Mouse (Mus musculus) forebrain, embryonic 14.5 days (tissue): ENCODE data around the gene Cdkl1. TPM values are rescaled to one million over a fixed set of nuclear protein-coding genes. Genes with fewer than 3 reads are reported as not detected.

Experiments used
- ATAC-seq: fragments of 200-750 bp; cut with Nextera tagmentation; 2 replicates; pipeline ENCODE4 v1.8.0; 2017; ENCODE audit warnings: mild to moderate bottlenecking, moderate library complexity
- DNase-seq: peaks from one replicate; pipeline ENCODE4 v3.0.0-alpha.2; 2015; ENCODE audit warnings: low spot score
- H3K27ac ChIP-seq: fragments of 300-500 bp; sonication (generic); 2 replicates; pipeline ENCODE4 v1.5.1; 2014; ENCODE audit warnings: low read depth, mild to moderate bottlenecking, control low read depth, low read length, moderate library complexity
- H3K27me3 ChIP-seq: fragments of 300-500 bp; sonication (generic); replicated peaks from 2 replicates; pipeline ENCODE4 v1.6.1; 2014; ENCODE audit warnings: low read length, control low read depth, mixed read lengths; ENCODE audit not compliant: control insufficient read depth, insufficient read depth
- H3K36me3 ChIP-seq: fragments of 300-500 bp; sonication (generic); 2 replicates; pipeline ENCODE4 v1.6.1; 2014; ENCODE audit warnings: low read length, control low read depth; ENCODE audit not compliant: control insufficient read depth, insufficient read depth
- H3K4me1 ChIP-seq: fragments of 300-500 bp; sonication (generic); 2 replicates; pipeline ENCODE4 v1.6.1; 2014; ENCODE audit warnings: antibody characterized with exemption, low read length, control low read depth; ENCODE audit not compliant: control insufficient read depth, insufficient read depth
- H3K4me2 ChIP-seq: fragments of 300-500 bp; sonication (generic); 2 replicates; pipeline ENCODE4 v1.6.1; 2014; ENCODE audit warnings: mild to moderate bottlenecking, control low read depth, low read length
- H3K4me3 ChIP-seq: fragments of 300-500 bp; sonication (generic); 2 replicates; pipeline ENCODE4 v1.5.1; 2014; ENCODE audit warnings: low read depth, low read length, control low read depth
- H3K9ac ChIP-seq: fragments of 300-500 bp; sonication (generic); 2 replicates; pipeline ENCODE4 v1.6.1; 2014; ENCODE audit warnings: mild to moderate bottlenecking, low read length, control low read depth, moderate library complexity
- H3K9me3 ChIP-seq: fragments of 300-500 bp; sonication (generic); replicated peaks from 2 replicates; pipeline ENCODE4 v1.6.1; 2016; ENCODE audit warnings: low read length, control low read depth, mixed read lengths; ENCODE audit not compliant: control insufficient read depth
- WGBS: fragments of 180-500 bp; shearing (Covaris S2); extraction: QIAGEN DNeasy Blood & Tissue Kit; methylation state at CpG from one replicate; pipeline ENCODE4 v1.1.7; 2014; 5-methylcytosine and 5-hydroxymethylcytosine counted together
- polyA plus RNA-seq: library from polyadenylated mRNA; unstranded; fragments of >200 nt; fragmentation: Nextera tagmentation; extraction: Ambion mirVana; gene quantifications from 2 replicates; pipeline ENCODE4 v1.2.1, GENCODE M21; 2014

Cdkl1 gene
- polyA plus RNA-seq, 1 experiment from 2014 or later = 4.1 TPM

GRCm38 (mm10) chr12:69776607-69777340 is 14.3 kb downstream of the Cdkl1 start:
- H3K4me3 ChIP-seq = no peak overlapping the region
- H3K9me3 ChIP-seq = no peaks in the 10 kb centered on the region
- ATAC-seq (no peak), DNase-seq (no peak)
- H3K27ac ChIP-seq = no peak overlapping the region
- no peaks in the 10 kb centered on the region for H3K27me3 ChIP-seq
- H3K9ac ChIP-seq = no peak overlapping the region
- WGBS = 68% methylated on average over 11 of the region's 11 CpGs
- H3K4me1 ChIP-seq = no peaks in the 10 kb centered on the region
- H3K4me2 ChIP-seq = no peak overlapping the region
- no peaks in the 10 kb centered on the region for H3K36me3 ChIP-seq

GRCm38 (mm10) chr12:69768841-69769240 is 22.2 kb downstream of the Cdkl1 start:
- peaks cover 12% of the 10 kb centered on the region for H3K4me1 ChIP-seq
- no peak overlapping the region for H3K9ac ChIP-seq
- H3K4me2 ChIP-seq = no peak overlapping the region
- no peaks in the 10 kb centered on the region for H3K36me3 ChIP-seq
- WGBS = 86% methylated on average over 2 of the region's 2 CpGs
- ATAC-seq = no peak
- no peaks in the 10 kb centered on the region for H3K27me3 ChIP-seq
- no peak for DNase-seq
- no peak overlapping the region for H3K27ac ChIP-seq
- H3K9me3 ChIP-seq = no peaks in the 10 kb centered on the region
- no peak overlapping the region for H3K4me3 ChIP-seq

GRCm38 (mm10) chr12:69767476-69768258 is 23.4 kb downstream of the Cdkl1 start:
- peak; percentile 32 for DNase-seq
- 15% methylated on average over 9 of the region's 9 CpGs for WGBS
- Histone ChIP-seq H3K4me1 (peaks cover 12% of the 10 kb centered on the region), H3K9ac (peak overlapping the region; percentile 21; the same call in 1 of the 2 replicates), H3K27me3 (no peaks in the 10 kb centered on the region), H3K4me3 (no peak overlapping the region), H3K36me3 (no peaks in the 10 kb centered on the region), H3K9me3 (no peaks in the 10 kb centered on the region), H3K4me2 (no peak overlapping the region), H3K27ac (no peak overlapping the region; the same call in 1 of the 2 replicates)
- peak; percentile 62 for ATAC-seq

- H3K9ac ChIP-seq = no peak overlapping the region
- ATAC-seq = no peak
- H3K4me1 ChIP-seq = peaks cover 12% of the 10 kb centered on the region
- H3K36me3 ChIP-seq = no peaks in the 10 kb centered on the region
- 82% methylated on average over 10 of the region's 10 CpGs for WGBS
- no peak overlapping the region for H3K27ac ChIP-seq
- no peaks in the 10 kb centered on the region for H3K27me3 ChIP-seq
- no peak overlapping the region for H3K4me3 ChIP-seq
- no peak overlapping the region for H3K4me2 ChIP-seq
- DNase-seq = no peak
- no peaks in the 10 kb centered on the region for H3K9me3 ChIP-seq
Observed at GRCm38 (mm10) chr12:69766185-69766904, 24.7 kb downstream of the Cdkl1 start.

- Histone ChIP-seq H3K9me3 (no peaks in the 10 kb centered on the region), H3K4me1 (peaks cover 12% of the 10 kb centered on the region), H3K27ac (no peak overlapping the region), H3K36me3 (no peaks in the 10 kb centered on the region), H3K4me3 (no peak overlapping the region), H3K4me2 (no peak overlapping the region), H3K27me3 (no peaks in the 10 kb centered on the region), H3K9ac (no peak overlapping the region)
- WGBS = 46% methylated on average over 9 of the region's 9 CpGs
- 0 out of 2 replicates have a peak, but pooled peaks have one; percentile 21 for ATAC-seq
- peak; percentile 68 for DNase-seq
Observed at GRCm38 (mm10) chr12:69765543-69765942, 25.5 kb downstream of the Cdkl1 start.

GRCm38 (mm10) chr12:69761603-69762002 is 29.5 kb downstream of the Cdkl1 start:
- ATAC-seq = no peak

GRCm38 (mm10) chr12:69760743-69761406 is 30.2 kb downstream of the Cdkl1 start:
- Histone ChIP-seq H3K27me3 (no peaks in the 10 kb centered on the region), H3K4me3 (no peak overlapping the region), H3K9me3 (no peaks in the 10 kb centered on the region), H3K36me3 (no peaks in the 10 kb centered on the region), H3K4me2 (no peak overlapping the region), H3K9ac (no peak overlapping the region), H3K27ac (no peak overlapping the region), H3K4me1 (peaks cover 13% of the 10 kb centered on the region)
- DNase-seq (peak; percentile 41), ATAC-seq (no peak)
- 80% methylated on average over 20 of the region's 20 CpGs for WGBS

More at GRCm38 (mm10) chr12:69761603-69762002, 29.5 kb downstream of the Cdkl1 start:
- Histone ChIP-seq H3K4me3 (no peak overlapping the region), H3K9ac (no peak overlapping the region), H3K36me3 (no peaks in the 10 kb centered on the region), H3K27ac (no peak overlapping the region), H3K4me2 (no peak overlapping the region), H3K4me1 (peaks cover 15% of the 10 kb centered on the region), H3K9me3 (no peaks in the 10 kb centered on the region), H3K27me3 (no peaks in the 10 kb centered on the region)
- 80% methylated on average over 2 of the region's 2 CpGs for WGBS
- DNase-seq = no peak

- H3K4me3 ChIP-seq = no peak overlapping the region
- DNase-seq (no peak), ATAC-seq (no peak)
- no peaks in the 10 kb centered on the region for H3K36me3 ChIP-seq
- 76% methylated on average over 6 of the region's 6 CpGs for WGBS
- H3K4me1 ChIP-seq = 0 out of 2 replicates have a peak, but pooled peaks cover 9% of the 10 kb centered on the region
- H3K27me3 ChIP-seq = no peaks in the 10 kb centered on the region
- H3K27ac ChIP-seq = no peak overlapping the region
- H3K4me2 ChIP-seq = no peak overlapping the region
- no peak overlapping the region for H3K9ac ChIP-seq
- no peaks in the 10 kb centered on the region for H3K9me3 ChIP-seq
Observed at GRCm38 (mm10) chr12:69760014-69760413, 31.1 kb downstream of the Cdkl1 start.
